In the genomic region with DNA sequence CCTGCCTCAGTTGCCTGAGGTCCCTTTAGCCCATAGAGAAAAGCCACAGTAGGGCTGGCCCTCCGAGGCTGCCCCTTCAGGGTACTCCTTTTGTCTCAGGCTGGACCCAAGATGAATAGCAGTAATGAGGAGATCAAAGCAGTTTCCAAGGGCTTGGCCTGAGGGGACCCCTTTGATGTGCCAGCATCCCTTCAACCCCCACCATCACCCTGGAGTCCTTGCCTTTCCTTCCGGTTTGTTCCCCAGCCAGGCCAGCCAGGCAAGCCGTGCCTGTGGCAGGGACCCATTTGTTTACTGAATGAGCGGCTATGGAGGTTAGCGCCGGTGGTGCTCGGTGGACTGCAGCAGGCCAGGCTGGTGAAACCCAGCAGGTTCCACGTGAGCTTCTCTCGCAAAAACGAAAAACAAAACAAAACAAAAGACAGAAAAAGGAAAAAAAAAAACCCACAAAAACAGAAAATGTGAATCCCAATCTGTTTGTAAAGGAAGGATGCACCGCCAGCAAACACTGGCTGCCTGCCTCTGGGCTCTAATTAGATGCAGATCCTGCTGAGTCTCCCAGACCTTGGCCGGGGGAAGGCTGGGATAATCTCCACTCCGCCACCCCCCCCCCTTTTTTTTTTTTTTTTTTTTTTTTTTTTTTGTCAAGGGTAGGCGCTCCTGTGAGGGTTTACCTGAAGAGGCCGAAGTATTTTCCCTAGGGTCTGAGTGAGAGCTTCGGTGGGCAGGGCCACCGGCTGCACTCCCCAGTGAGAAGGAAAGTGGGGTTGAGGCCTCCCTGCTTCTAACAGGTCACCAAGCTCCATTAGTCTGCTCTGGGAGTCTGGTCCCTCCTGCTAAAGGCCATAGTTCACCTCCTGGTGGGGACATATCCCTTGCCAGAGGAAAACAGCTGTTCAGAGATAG, we compare ENCODE assay signal across 8 mouse cellular contexts.
DNase-seq lines count a peak whose midpoint lies in the region; ATAC-seq and TF ChIP-seq lines count a peak whose summit lies in the region.

No protein-coding gene starts in this region.

- no peak for TF ChIP-seq CTCF in gastrocnemius, adult 2 months (IDR thresholded peaks at IDR 0.05)
- no peak for TF ChIP-seq CTCF in forebrain, postnatal 0 days (IDR thresholded peaks at IDR 0.05; ENCODE audit: low read depth)

- H3K4me2 ChIP-seq in neural tube, embryonic 15.5 days = no peak overlapping the region
- no peak overlapping the region for H3K4me2 ChIP-seq in forebrain, postnatal 0 days (ENCODE audit: low read depth)

- H3K36me3 ChIP-seq in neural tube, embryonic 15.5 days = no peaks in the 10 kb centered on the region
- no peaks in the 10 kb centered on the region for H3K36me3 ChIP-seq in forebrain, postnatal 0 days (ENCODE audit: insufficient read depth)

- H3K27me3 ChIP-seq in neural tube, embryonic 15.5 days (replicated peaks) = peaks cover 13% of the 10 kb centered on the region
- no peaks in the 10 kb centered on the region for H3K27me3 ChIP-seq in forebrain, postnatal 0 days (ENCODE audit: insufficient read depth, low read length)

- no peak overlapping the region for H3K9ac ChIP-seq in neural tube, embryonic 15.5 days (replicated peaks)
- no peak overlapping the region for H3K9ac ChIP-seq in forebrain, postnatal 0 days

- H3K9me3 ChIP-seq in neural tube, embryonic 15.5 days (replicated peaks) = no peaks in the 10 kb centered on the region
- H3K9me3 ChIP-seq in forebrain, postnatal 0 days (ENCODE audit: low read length) = no peaks in the 10 kb centered on the region

- DNase-seq in gastrocnemius, adult 2 months = peak; percentile 31
- no peak for DNase-seq in gastrocnemius, postnatal 10 days
- peak; percentile 40 for DNase-seq in neural tube, embryonic 10.5 days (ENCODE audit: extremely low spot score, low spot score)
- peak; percentile 26 for DNase-seq in forebrain, postnatal 0 days
- peak; percentile 10 for DNase-seq in retina, embryonic 14.5 days (ENCODE audit: low spot score)
- DNase-seq in urinary bladder, postnatal 10 days (ENCODE audit: low spot score) = no peak
- DNase-seq in layer of hippocampus, adult 18-20 months (ENCODE audit: low spot score in 2 of 2) = no peak

- 12% methylated on average over 16 of the region's 17 CpGs for WGBS in neural tube, embryonic 15.5 days
- 25% methylated on average over 17 of the region's 17 CpGs for WGBS in forebrain, postnatal 0 days

- intact Hi-C loops in gastrocnemius, adult 2 months (cut with DNase I) = no loop called here

- 0 out of 2 replicates have a peak overlapping the region, but pooled peaks have one; percentile 15 for H3K4me3 ChIP-seq in gastrocnemius, adult 2 months
- no peak overlapping the region for H3K4me3 ChIP-seq in neural tube, embryonic 15.5 days (replicated peaks)
- H3K4me3 ChIP-seq in forebrain, postnatal 0 days (ENCODE audit: low read depth, low read length) = no peak overlapping the region

- no peak for ATAC-seq in neural tube, embryonic 15.5 days (ENCODE audit: low FRiP score)
- peak; percentile 54 for ATAC-seq in forebrain, postnatal 0 days

- no peak overlapping the region for H3K27ac ChIP-seq in gastrocnemius, adult 2 months
- no peak overlapping the region for H3K27ac ChIP-seq in neural tube, embryonic 15.5 days (replicated peaks)
- H3K27ac ChIP-seq in forebrain, postnatal 0 days (ENCODE audit: low read depth, low read length) = no peak overlapping the region

- H3K4me1 ChIP-seq in neural tube, embryonic 15.5 days = no peaks in the 10 kb centered on the region
- no peaks in the 10 kb centered on the region for H3K4me1 ChIP-seq in forebrain, postnatal 0 days (ENCODE audit: insufficient read depth)

Comparison
In these comparisons a context has a peak if more than half of its experiments do, and no peak if none do; other contexts are left out.
1. DNase-seq: peak in gastrocnemius, adult 2 months (single experiment), neural tube, embryonic 10.5 days (single experiment), forebrain, postnatal 0 days (single experiment) and retina, embryonic 14.5 days (single experiment); none in gastrocnemius, postnatal 10 days (single experiment), urinary bladder, postnatal 10 days (single experiment) and layer of hippocampus, adult 18-20 months (0 of 2).